Mouse (Mus musculus) intestine, embryonic 16.5 days (tissue): ENCODE measurements around the gene Prap1. TPM values are rescaled to one million over a fixed set of nuclear protein-coding genes. Genes with fewer than 3 reads are reported as not detected.
A peak's percentile ranks its signal among the peaks of the same experiment; 100 is the strongest.

Experiments
- ATAC-seq: fragments of 200-750 bp; cut with Nextera tagmentation; 2 replicates; pipeline ENCODE4 v1.8.0; 2017; ENCODE audit warnings: moderate TSS enrichment, moderate library complexity
- H3K27ac ChIP-seq: fragments of 300-500 bp; sonication (generic); 2 replicates; pipeline ENCODE4 v1.5.1; 2014; ENCODE audit warnings: mild to moderate bottlenecking, low read length
- H3K27me3 ChIP-seq: fragments of 300-500 bp; sonication (generic); replicated peaks from 2 replicates; pipeline ENCODE4 v1.6.1; 2014; ENCODE audit warnings: low read length, control low read depth, mixed read lengths; ENCODE audit not compliant: control insufficient read depth, insufficient read depth
- H3K36me3 ChIP-seq: fragments of 300-500 bp; sonication (generic); 2 replicates; pipeline ENCODE4 v1.6.1; 2014; ENCODE audit warnings: low read length, control low read depth; ENCODE audit not compliant: control insufficient read depth, insufficient read depth
- H3K4me1 ChIP-seq: fragments of 300-500 bp; sonication (generic); 2 replicates; pipeline ENCODE4 v1.6.1; 2014; ENCODE audit warnings: low read length, control low read depth, mixed read lengths; ENCODE audit not compliant: control insufficient read depth, insufficient read depth
- H3K4me2 ChIP-seq: fragments of 300-500 bp; sonication (generic); 2 replicates; pipeline ENCODE4 v1.6.1; 2014; ENCODE audit warnings: low read depth, low read length, control low read depth
- H3K4me3 ChIP-seq: fragments of 300-500 bp; sonication (generic); 2 replicates; pipeline ENCODE4 v1.5.1; 2014; ENCODE audit warnings: mild to moderate bottlenecking, low read length
- H3K9ac ChIP-seq: fragments of 300-500 bp; sonication (generic); 2 replicates; pipeline ENCODE4 v1.6.1; 2014; ENCODE audit warnings: low read depth, low read length
- H3K9me3 ChIP-seq: fragments of 300-500 bp; sonication (generic); 2 replicates; pipeline ENCODE4 v1.6.1; 2016; ENCODE audit warnings: low read length, control low read depth; ENCODE audit not compliant: control insufficient read depth
- WGBS: fragments of 180-500 bp; shearing (Covaris S2); extraction: QIAGEN DNeasy Blood & Tissue Kit; methylation state at CpG from one replicate; pipeline ENCODE4 v1.1.7; 2014; 5-methylcytosine and 5-hydroxymethylcytosine counted together
- polyA plus RNA-seq: library from polyadenylated mRNA; unstranded; fragments of >200 nt; fragmentation: Nextera tagmentation; extraction: Ambion mirVana; gene quantifications from 2 replicates; pipeline ENCODE4 v1.2.1, GENCODE M21; 2015

The Prap1 gene
- polyA plus RNA-seq, 1 experiment from 2014 or later, result 902 TPM

DNA sequence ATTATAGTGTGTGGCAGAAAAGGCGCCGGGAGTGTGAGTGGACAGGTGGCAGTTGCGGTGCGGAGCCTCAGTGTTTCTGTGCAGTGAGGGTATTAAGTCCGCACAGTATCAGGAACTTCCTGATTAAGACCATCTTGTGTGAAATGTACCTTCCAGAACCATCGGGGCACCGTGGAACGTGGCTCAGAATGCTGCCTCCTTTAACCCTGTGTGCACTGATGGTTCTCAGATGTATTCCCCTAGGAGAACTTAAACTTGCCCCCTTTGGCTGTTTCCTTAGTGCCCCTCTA lies 44.8 kb downstream of the Prap1 start:
- no peak for ATAC-seq
- Histone ChIP-seq H3K4me1 (peaks cover 4% of the 10 kb centered on the region; the same call in 1 of the 2 replicates), H3K4me2 (peak overlapping the region; percentile 84), H3K4me3 (peak overlapping the region; percentile 80), H3K36me3 (no peaks in the 10 kb centered on the region), H3K9ac (peak overlapping the region; percentile 99), H3K9me3 (no peaks in the 10 kb centered on the region), H3K27me3 (no peaks in the 10 kb centered on the region), H3K27ac (peak overlapping the region; percentile 64)
- 0% methylated on average over 8 of the region's 8 CpGs for WGBS

DNA sequence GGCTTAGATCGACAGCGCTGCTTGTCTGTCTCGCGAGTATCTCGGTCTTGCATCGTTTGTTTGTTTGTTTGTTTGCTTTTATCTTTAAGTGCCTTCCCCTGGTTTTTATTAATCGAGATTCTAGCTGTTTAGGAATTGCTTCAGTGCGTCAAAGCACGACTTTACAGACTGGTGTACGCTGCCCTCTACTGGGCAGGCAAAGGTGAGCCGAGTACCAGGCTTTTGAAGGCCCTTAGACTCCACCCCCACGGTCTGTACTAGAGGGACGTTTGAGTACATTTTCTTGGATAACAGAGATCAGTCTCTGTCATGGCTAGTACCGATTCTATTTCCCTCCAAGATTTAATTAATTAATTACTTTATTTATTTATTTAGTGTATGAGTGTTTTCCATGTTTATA lies 48.2 kb downstream of the Prap1 start:
- Histone ChIP-seq H3K9ac (no peak overlapping the region), H3K4me1 (peaks cover 4% of the 10 kb centered on the region; the same call in 1 of the 2 replicates), H3K27ac (no peak overlapping the region), H3K36me3 (no peaks in the 10 kb centered on the region), H3K4me2 (no peak overlapping the region), H3K27me3 (no peaks in the 10 kb centered on the region), H3K4me3 (no peak overlapping the region), H3K9me3 (no peaks in the 10 kb centered on the region)
- WGBS, result 4% methylated on average over 14 of the region's 14 CpGs
- ATAC-seq, result no peak

DNA sequence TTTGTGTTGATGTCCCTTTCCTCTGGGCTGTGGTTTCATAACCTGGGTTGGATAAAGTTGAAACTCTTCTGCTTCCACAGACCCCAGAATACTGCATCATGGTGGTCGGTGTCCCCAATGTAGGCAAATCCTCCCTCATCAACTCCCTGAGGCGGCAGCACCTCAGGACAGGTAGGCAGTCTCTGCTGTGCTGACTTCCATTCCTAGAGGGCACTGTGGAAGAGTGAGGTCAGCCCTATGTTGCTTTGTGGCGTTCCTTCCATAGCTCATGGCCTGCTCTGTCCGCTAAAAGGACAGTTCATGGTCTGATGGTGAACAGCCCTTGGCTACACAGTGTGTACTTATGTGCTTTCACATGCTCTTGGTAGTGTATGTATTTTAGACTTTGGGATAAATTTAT lies 51.4 kb downstream of the Prap1 start:
- H3K27ac ChIP-seq, result no peak overlapping the region
- no peak overlapping the region for H3K4me2 ChIP-seq
- no peaks in the 10 kb centered on the region for H3K27me3 ChIP-seq
- H3K9me3 ChIP-seq, result no peaks in the 10 kb centered on the region
- no peak overlapping the region for H3K4me3 ChIP-seq
- no peak for ATAC-seq
- H3K4me1 ChIP-seq, result no peaks in the 10 kb centered on the region
- no peak overlapping the region for H3K9ac ChIP-seq
- 85% methylated on average over 4 of the region's 4 CpGs for WGBS
- H3K36me3 ChIP-seq, result no peaks in the 10 kb centered on the region

Other genes with a start within 250 kb of the Prap1 start
- 0.09 and 0.13 TPM in 2 replicates for gene Kndc1, start 198.7 kb upstream of the Prap1 start, polyA plus RNA-seq
- gene Utf1, start 149.6 kb upstream of the Prap1 start, polyA plus RNA-seq, result not detected in 2 replicates
- gene 6430531B16Rik, start 114.6 kb upstream of the Prap1 start, polyA plus RNA-seq, result 0.13 TPM in 1 of 2 replicates, not detected in the other
- gene Adam8, start 100.8 kb upstream of the Prap1 start, polyA plus RNA-seq, result 1.0 and 1.2 TPM in 2 replicates
- gene Zfp511, start 57.0 kb upstream of the Prap1 start, polyA plus RNA-seq, result 31.7 and 32.8 TPM in 2 replicates
- 34.3 and 35.3 TPM in 2 replicates for gene Tubgcp2, start 56.7 kb upstream of the Prap1 start, polyA plus RNA-seq
- not detected in 2 replicates for gene Msx3, start 44.3 kb upstream of the Prap1 start, polyA plus RNA-seq
- gene Caly, start 10.8 kb upstream of the Prap1 start, polyA plus RNA-seq, result 3.0 and 3.1 TPM in 2 replicates
- 68.2 and 70.7 TPM in 2 replicates for gene Fuom, start 9.0 kb downstream of the Prap1 start, polyA plus RNA-seq
- gene Paox, start 22.4 kb downstream of the Prap1 start, polyA plus RNA-seq, result 38.6 and 41.0 TPM in 2 replicates
- 216 and 217 TPM in 2 replicates for gene Echs1, start 23.1 kb downstream of the Prap1 start, polyA plus RNA-seq
- gene Mtg1, start 44.2 kb downstream of the Prap1 start, polyA plus RNA-seq, result 31.1 and 33.3 TPM in 2 replicates
- 0.89 and 1.4 TPM in 2 replicates for gene Sprn, start 61.5 kb downstream of the Prap1 start, polyA plus RNA-seq
- not detected in 2 replicates for gene Olfr522, start 71.4 kb downstream of the Prap1 start, polyA plus RNA-seq
- gene Olfr523, start 79.8 kb downstream of the Prap1 start, polyA plus RNA-seq, result not detected in 2 replicates
- not detected in 2 replicates for gene Olfr524, start 112.6 kb downstream of the Prap1 start, polyA plus RNA-seq
- gene Cd163l1, start 124.9 kb downstream of the Prap1 start, polyA plus RNA-seq, result 0.21 and 0.37 TPM in 2 replicates
- not detected in 2 replicates for gene 5830411N06Rik, start 153.9 kb downstream of the Prap1 start, polyA plus RNA-seq
- not detected in 2 replicates for gene Olfr525, start 227.5 kb downstream of the Prap1 start, polyA plus RNA-seq
- gene Olfr527, start 240.6 kb downstream of the Prap1 start, polyA plus RNA-seq, result not detected in 2 replicates